Mouse (Mus musculus) lung, postnatal 0 days (tissue): ENCODE results near the gene Fam69b.

Experiments used
- CTCF ChIP-seq: IDR thresholded peaks from 2 replicates; pipeline ENCODE4 v1.5.1; 2016; ENCODE audit warnings: antibody characterized with exemption, mild to moderate bottlenecking
- EP300 ChIP-seq: IDR thresholded peaks from 2 replicates; pipeline ENCODE4 v1.6.1; 2016; ENCODE audit warnings: antibody characterized with exemption, mild to moderate bottlenecking, control low read depth

DNA sequence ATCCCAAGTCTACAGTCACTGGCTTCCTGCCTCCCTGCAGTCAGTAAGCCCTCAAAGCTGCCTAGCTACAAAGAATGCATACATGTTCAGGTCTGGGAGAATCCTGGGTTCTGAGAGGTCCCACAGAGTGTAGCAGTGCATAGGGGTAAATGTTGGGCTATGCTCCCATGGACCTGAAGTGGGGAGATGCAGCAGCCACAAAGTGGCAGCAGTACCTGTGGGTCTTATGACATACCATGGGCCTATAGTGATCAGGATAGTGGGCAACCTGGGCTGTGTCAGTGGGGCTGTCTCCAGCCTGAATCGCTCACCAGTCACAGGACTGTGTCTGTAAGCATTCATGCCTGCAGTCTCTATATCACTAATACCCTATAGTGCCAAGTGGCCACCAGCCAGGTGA, 48.5 kb upstream of the Fam69b start, which contains the start of gene Egfl7:
- TF ChIP-seq CTCF, result no peak
- TF ChIP-seq EP300, result no peak
